Mouse (Mus musculus) left cerebral cortex, adult 2 months (tissue): ENCODE results near the gene Pstk. TPM values are rescaled to one million over a fixed set of nuclear protein-coding genes. Genes with fewer than 3 reads are reported as not detected.
A peak's percentile ranks its signal among the peaks of the same experiment; 100 is the strongest.
"Not testable (repeated sequence)": the region's sequence is repeated elsewhere in the genome, so short reads cannot be mapped to it uniquely, and the experiment has no call there.

ENCODE experiments used
- DNase-seq, 2 experiments: peaks; one replicate each; pipeline ENCODE4 v3.0.0; 2021 to 2022; ENCODE audit warnings: low spot score in 2 of 2, mixed read lengths in 1 of 2; ENCODE audit errors: extremely low spot score in 1 of 2
- H3K27ac ChIP-seq: fragments of 200-600 bp; 2 replicates; pipeline ENCODE4 v1.8.1; 2022
- H3K4me3 ChIP-seq: fragments of 200-600 bp; 2 replicates; pipeline ENCODE4 v1.8.1; 2022
- CTCF ChIP-seq: fragments of 200-600 bp; IDR thresholded peaks from 2 replicates; pipeline ENCODE4 v1.8.1; 2022; ENCODE audit warnings: antibody characterized with exemption, mild to moderate bottlenecking, moderate library complexity
- intact Hi-C: fragments of 180-260 bp; cut with DNase I; formaldehyde crosslinking; loops from one replicate; pipeline ENCODE4 v1.15.1; 2025
- total RNA-seq, 2 experiments: library from RNA; stranded (reverse); gene quantifications; 2 replicates each; pipeline ENCODE4 v1.2.3; 2021

Pstk gene
- total RNA-seq, 2 experiments from 2014 or later = 53.4 to 54.2 TPM

DNA sequence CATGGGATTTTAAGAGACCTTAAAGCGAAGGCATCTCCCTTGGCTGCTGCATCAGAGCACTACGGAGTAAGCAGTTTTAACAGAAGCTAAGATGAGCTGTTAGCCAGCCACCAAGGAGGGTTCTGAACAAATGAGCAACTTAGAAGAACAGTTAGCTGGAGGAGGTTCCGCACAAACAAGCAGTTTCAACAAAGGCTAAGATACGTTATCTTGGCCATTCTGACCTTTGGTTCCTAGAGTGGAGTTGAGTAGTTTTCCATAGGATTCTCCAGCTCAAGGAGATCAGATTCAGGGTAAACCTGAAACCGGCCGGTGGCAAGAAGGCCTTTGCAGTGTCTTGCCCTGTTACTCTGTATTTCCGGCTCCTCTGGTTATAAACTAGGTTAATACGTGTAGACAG is 6.8 kb upstream of the Pstk start:
- Histone ChIP-seq H3K27ac (no peak overlapping the region), H3K4me3 (no peak overlapping the region)
- intact Hi-C loops = loop anchor here (5.0 kb wide), 1 partner anchor 193 kb away; no protein-coding TSS in a partner anchor
- DNase-seq = no peak
- no peak for TF ChIP-seq CTCF

DNA sequence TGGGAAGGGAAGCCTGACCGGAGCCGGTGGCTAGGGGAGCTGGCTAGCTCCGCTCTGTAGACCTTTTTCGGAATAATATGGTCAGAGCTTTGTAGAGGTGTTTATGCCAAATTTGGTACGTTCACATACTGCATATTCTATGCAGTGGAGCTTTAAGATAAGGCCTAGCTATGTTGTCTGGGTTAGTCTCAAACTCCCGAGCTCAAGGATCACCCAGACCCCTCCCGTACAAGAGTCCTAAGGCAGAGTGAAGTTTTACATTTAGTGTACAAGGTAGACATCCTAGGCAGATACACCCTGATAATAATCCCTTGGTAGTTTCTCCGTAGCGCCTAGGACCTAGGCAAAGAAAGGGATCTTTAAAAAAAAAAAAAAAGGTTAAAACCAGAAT is 524 bp downstream of the Pstk start:
- no peak for DNase-seq
- intact Hi-C loops = loop anchor here (5.0 kb wide), 1 partner anchor 511 kb away; no protein-coding TSS in a partner anchor
- TF ChIP-seq CTCF = no peak
- peak overlapping the region; percentile 96 for H3K27ac ChIP-seq
- peak overlapping the region; percentile 99 for H3K4me3 ChIP-seq

DNA sequence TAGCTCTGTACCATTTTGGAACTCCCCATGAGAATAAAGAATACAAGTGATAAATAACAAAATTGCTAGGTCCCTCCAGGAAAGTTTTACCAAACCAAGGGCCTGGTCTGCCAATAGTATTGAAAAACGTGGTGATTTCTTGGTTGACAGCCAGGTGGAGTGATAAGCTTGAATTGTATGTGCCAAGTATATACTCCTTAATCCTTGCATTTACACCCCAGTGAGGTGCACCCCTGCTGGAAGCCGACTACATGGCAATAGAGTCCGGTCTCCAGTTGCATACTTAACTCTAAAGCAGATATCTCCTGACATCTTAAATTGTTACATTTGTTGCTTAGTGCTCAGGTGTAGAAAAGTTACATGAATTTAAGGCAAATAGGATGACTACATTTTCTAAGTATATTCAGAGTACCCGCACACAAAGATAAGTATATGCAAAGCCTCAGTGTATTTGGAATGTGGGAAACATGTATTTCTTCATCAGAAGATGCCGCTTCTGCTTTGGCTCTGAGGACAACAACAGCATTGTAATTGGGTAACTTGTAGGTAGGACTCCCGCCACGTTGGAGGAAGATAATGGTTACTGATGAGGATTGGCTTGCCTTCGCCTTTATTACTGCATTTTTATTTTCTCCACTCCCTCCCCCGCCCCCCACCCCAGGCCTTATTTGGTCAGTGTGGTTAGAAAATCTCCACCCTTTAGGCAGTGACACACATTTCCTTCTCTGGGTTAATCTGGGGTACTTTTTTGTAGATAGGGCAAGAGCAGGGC is 1.1 kb downstream of the Pstk start:
- intact Hi-C loops = loop anchor here (5.0 kb wide), 1 partner anchor 510 kb away; no protein-coding TSS in a partner anchor
- Histone ChIP-seq H3K27ac (peak overlapping the region; percentile 96; the same call in 1 of the 2 replicates), H3K4me3 (peak overlapping the region; percentile 99)
- DNase-seq = no peak
- TF ChIP-seq CTCF = peak; percentile 28

DNA sequence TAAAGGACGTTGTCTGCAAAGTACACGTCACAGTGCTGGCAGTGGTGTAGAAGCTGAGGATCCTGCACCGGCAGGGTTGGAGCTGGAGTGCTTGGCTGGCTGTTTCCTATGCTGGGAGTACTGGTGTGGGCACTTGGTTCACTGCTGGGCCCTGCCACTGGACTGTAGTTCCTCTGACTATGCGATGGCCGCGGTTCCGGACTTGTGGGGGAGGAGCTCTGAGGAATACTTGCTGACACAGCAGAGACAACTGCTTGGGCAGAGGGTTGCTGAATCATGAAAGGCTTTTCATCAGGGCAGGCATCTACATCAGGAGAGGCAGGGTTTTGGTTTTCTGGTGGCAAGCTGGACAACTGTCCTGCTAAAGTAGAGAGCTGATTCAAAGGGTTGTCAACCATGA is 20.8 kb downstream of the Pstk start:
- H3K27ac ChIP-seq, intact Hi-C loops, H3K4me3 ChIP-seq, DNase-seq: not testable (repeated sequence)

DNA sequence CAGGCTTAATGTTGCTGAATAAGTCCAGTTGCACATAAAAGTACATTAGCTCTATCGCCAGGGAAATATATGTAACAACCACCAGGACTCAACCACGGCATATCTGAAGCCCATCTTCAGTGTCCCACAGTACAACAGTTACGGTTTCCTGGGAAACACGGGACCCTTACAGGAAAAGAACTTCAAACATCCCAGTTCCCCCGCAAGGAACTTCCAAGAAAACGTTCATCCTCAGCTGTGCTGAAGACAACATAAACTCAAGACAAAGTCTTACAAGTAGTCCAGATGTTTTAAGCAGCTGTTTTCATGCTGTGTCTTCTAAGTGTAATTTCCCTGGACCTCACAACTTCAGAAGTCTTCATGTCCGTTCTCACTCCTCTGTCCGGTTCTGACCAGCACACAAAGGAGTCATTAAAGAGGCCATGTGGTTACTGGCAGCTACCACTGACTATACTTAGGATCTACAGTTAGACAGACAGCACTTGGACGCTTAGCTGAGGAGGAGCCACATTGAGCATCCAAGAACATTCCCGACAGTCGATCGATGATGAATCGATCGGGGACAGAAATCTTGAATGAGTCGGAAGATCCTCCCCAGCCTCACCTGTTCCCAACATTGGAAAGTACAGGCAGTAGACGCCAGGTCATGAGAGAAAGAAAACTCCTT is 38.5 kb downstream of the Pstk start:
- H3K27ac ChIP-seq = peak overlapping the region; percentile 86
- no peak; the same call in 1 of the 2 replicates for TF ChIP-seq CTCF
- intact Hi-C loops = no loop called here
- H3K4me3 ChIP-seq = peak overlapping the region; percentile 94
- DNase-seq = no peak

DNA sequence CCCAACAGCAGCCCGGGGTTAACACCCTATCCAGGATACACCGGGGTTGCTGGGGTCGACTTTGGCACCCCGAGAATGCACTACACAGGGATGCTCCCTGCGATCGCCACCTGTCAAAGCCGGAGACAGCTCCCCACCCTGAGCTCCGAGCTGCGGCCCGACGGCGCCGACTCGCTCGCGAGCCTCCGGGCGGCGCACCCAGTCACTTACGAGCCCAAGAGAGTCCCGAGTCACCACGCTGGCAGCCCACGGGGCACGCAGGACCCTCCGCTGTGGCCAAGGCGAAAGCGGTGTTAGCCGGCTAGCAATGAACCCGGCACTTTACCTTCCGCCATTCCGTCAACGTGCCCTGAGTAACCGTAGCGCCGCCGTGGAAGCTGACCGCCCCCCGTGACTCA is 39.0 kb downstream of the Pstk start:
- intact Hi-C loops = loop anchor here (2.0 to 5.0 kb wide), 2 partner anchors 47 to 152 kb away; partner anchors contain the start of genes 2310057M21Rik and Bub3
- peak overlapping the region; percentile 94 for H3K4me3 ChIP-seq
- TF ChIP-seq CTCF = no peak; the same call in 1 of the 2 replicates
- no peak for DNase-seq
- peak overlapping the region; percentile 86 for H3K27ac ChIP-seq

DNA sequence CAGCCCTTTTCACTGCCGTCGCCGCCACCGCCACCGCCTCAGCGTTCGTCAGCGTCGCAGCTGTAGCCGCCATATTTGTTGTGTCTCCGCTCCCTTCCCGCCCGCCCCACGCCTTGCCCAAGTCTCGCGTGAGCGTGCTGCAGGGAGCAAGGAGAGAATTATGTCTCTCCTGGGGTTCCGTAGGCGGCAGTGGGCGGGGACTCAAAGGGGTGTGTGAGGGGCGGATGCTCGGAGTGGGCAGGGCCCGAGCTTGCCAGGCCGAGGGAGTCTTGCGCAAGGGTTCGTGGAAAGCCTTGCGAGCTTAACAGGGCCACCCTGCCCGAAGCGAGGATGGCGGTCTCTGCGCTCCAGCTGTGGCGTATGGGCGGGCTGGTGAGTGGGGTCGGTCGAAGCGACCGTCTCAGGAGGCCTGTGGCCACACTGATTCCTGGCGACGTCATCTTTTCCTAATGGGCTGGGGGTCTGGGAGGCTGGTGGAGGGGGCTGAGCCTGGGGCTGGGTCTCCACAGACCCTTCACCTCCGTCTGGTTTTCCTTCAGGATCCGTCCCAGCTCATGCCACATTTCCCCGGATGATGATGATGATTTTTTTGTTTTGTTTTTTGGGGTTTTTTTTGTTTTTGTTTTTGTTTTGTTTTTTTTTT is 39.6 kb downstream of the Pstk start, which contains the start of the genes Ikzf5 and Acadsb:
Gene Ikzf5, minus strand, starts transcription at position 106 of the 643 bp plus-strand sequence.
Gene Acadsb, plus strand, starts transcription at position 186 of the 643 bp plus-strand sequence.
- DNase-seq = peak; percentile 98 to 100
- peak within 1 kb of the TSS; percentile 86 for H3K27ac ChIP-seq
- intact Hi-C loops = loop anchor here (2.0 to 5.0 kb wide), 2 partner anchors 48 to 152 kb away; partner anchors contain the start of genes 2310057M21Rik and Bub3

DNA sequence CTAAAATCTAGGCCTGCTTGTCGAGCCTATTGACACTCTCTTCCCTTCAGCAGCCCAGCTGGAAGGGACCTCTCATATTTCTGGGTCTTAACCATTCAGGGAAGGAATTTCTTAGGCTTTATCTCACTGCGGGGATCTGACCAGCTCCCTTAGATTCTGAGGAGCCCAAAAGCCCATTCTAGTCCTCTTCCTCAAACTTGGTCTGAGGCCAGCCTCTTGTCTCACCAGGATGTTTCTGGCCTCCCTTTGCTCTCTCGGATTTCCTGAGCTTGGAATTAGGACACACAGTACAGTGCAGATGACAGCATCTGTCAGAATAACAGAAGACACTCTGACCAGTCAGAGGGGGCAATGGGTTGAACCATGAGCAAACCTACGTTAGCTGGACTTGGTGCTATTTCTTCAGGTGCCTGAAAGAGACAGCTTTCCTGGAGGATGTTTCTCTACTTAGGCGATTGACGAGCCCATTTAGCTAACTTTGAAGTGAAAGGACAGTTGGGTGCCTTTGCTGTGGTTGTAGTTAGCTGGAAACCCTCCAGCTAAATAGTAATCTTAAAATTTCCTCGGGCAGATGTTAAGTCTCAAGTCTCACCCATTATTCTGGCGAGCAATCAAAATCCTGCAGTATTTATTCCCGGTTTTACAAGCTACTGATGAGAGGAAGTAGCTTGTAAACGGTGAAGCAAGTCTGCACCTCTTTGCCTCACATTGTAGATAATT is 40.4 kb downstream of the Pstk start:
- TF ChIP-seq CTCF = no peak
- no peak overlapping the region for H3K27ac ChIP-seq
- intact Hi-C loops = loop anchor here (2.0 to 5.0 kb wide), 2 partner anchors 49 to 151 kb away; partner anchors contain the start of genes 2310057M21Rik and Bub3
- no peak for DNase-seq
- H3K4me3 ChIP-seq = peak overlapping the region; percentile 94

More for the DNA sequence above, 39.6 kb downstream of the Pstk start, which contains the start of the genes Ikzf5 and Acadsb:
- TF ChIP-seq CTCF = no peak
- peak within 1 kb of the TSS; percentile 94 for H3K4me3 ChIP-seq

DNA sequence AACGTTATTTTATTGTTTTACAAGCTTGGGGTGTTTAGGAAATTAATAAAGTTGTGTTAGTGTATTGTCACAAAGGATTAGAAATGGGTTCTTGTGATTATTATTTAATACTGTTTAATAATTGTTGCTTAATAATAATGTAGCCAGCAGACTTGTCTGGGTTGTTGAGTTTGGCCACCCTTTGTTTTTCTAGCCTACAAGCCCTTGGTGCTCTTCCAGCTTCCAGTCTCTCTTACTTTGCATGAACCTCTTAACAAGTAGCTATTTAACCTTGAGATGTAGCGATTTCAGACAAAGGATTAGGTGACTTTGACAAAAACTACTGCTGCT is 41.0 kb downstream of the Pstk start:
- intact Hi-C loops = loop anchor here (2.0 to 5.0 kb wide), 2 partner anchors 49 to 150 kb away; partner anchors contain the start of genes 2310057M21Rik and Bub3
- TF ChIP-seq CTCF = no peak
- DNase-seq = no peak
- Histone ChIP-seq H3K4me3 (peak overlapping the region; percentile 94; the same call in 1 of the 2 replicates), H3K27ac (no peak overlapping the region)

DNA sequence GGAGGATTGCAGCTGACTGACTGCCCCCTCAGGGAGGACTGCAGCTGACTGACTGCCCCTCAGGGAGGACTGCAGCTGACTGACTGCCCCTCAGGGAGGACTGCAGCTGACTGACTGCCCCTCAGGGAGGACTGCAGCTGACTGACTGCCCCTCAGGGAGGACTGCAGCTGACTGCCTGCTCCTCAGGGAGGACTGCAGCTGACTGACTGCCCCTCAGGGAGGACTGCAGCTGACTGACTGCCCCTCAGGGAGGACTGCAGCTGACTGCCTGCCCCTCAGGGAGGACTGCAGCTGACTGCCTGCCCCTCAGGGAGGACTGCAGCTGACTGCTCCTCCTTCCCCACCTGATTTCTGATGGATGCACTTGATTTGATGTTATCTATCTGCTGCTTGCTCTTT is 45.8 kb downstream of the Pstk start:
- H3K4me3 ChIP-seq, DNase-seq, H3K27ac ChIP-seq, intact Hi-C loops: not testable (repeated sequence)

DNA sequence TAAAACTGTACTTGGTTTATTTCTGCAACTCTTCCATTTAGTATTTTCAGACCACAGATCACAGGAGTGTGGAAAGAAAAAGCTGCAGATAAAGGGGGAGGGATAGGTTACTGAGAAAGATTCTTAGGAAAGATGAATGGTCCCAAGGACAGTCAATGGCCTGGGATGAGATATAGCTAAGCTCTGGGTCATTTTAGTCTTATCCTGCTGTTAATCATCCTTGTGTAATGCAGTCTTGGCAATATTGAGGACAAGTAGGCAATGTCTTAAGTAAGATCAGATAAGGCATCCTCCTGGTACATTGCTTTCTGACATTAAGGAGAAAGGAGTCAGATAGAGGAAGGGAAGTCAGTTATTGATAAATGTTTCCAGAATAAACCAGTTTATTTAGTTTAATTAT is 46.7 kb downstream of the Pstk start:
- Histone ChIP-seq H3K4me3 (no peak overlapping the region), H3K27ac (no peak overlapping the region)
- DNase-seq = no peak
- intact Hi-C loops = no loop called here
- TF ChIP-seq CTCF = no peak
